Mouse (Mus musculus): ENCODE measurements around the gene Fam131b. TPM values are rescaled to one million over a fixed set of nuclear protein-coding genes. Genes with fewer than 3 reads are reported as not detected.
A peak's percentile ranks its signal among the peaks of the same experiment; 100 is the strongest.

Fam131b gene
- polyA plus RNA-seq, 1 experiment: 88.1 TPM

GRCm38 (mm10) chr6:42339981-42340380 lies 15.5 kb upstream of the Fam131b start:
- Histone ChIP-seq H3K27ac (ENCODE audit: insufficient read depth, low read length) (no peak overlapping the region), H3K4me3 (ENCODE audit: insufficient read depth, low read length) (no peak overlapping the region), H3K4me1 (ENCODE audit: control insufficient read depth, insufficient read depth, low read length) (peaks cover 3% of the 10 kb centered on the region)
- no peak for TF ChIP-seq CTCF (IDR thresholded peaks at IDR 0.05; ENCODE audit: extremely low read depth, insufficient read depth, low read length)
- no peak for TF ChIP-seq POLR2A (IDR thresholded peaks at IDR 0.05; ENCODE audit: extremely low read depth, insufficient read depth, low read length)

GRCm38 (mm10) chr6:42339189-42339588 lies 14.7 kb upstream of the Fam131b start:
- H3K4me3 ChIP-seq (ENCODE audit: insufficient read depth, low read length): no peak overlapping the region
- H3K4me1 ChIP-seq (ENCODE audit: control insufficient read depth, insufficient read depth, low read length): peaks cover 3% of the 10 kb centered on the region
- TF ChIP-seq POLR2A (IDR thresholded peaks at IDR 0.05; ENCODE audit: extremely low read depth, insufficient read depth, low read length): no peak
- no peak for TF ChIP-seq CTCF (IDR thresholded peaks at IDR 0.05; ENCODE audit: extremely low read depth, insufficient read depth, low read length)
- H3K27ac ChIP-seq (ENCODE audit: insufficient read depth, low read length): no peak overlapping the region

- H3K4me3 ChIP-seq (ENCODE audit: insufficient read depth, low read length): no peak overlapping the region
- TF ChIP-seq CTCF (IDR thresholded peaks at IDR 0.05; ENCODE audit: extremely low read depth, insufficient read depth, low read length) (no peak), POLR2A (IDR thresholded peaks at IDR 0.05; ENCODE audit: extremely low read depth, insufficient read depth, low read length) (no peak)
- H3K27ac ChIP-seq (ENCODE audit: insufficient read depth, low read length): no peak overlapping the region
- no peaks in the 10 kb centered on the region for H3K4me1 ChIP-seq (ENCODE audit: control insufficient read depth, insufficient read depth, low read length)
Measured at GRCm38 (mm10) chr6:42330946-42331345, 6.5 kb upstream of the Fam131b start.

GRCm38 (mm10) chr6:42330216-42330615 lies 5.8 kb upstream of the Fam131b start:
- no peaks in the 10 kb centered on the region; the same call in 1 of the 2 replicates for H3K4me1 ChIP-seq (ENCODE audit: control insufficient read depth, insufficient read depth, low read length)
- TF ChIP-seq CTCF (IDR thresholded peaks at IDR 0.05; ENCODE audit: extremely low read depth, insufficient read depth, low read length) (no peak), POLR2A (IDR thresholded peaks at IDR 0.05; ENCODE audit: extremely low read depth, insufficient read depth, low read length) (no peak)
- no peak overlapping the region for H3K27ac ChIP-seq (ENCODE audit: insufficient read depth, low read length)
- H3K4me3 ChIP-seq (ENCODE audit: insufficient read depth, low read length): no peak overlapping the region

GRCm38 (mm10) chr6:42328757-42329156 lies 4.3 kb upstream of the Fam131b start:
- TF ChIP-seq POLR2A (IDR thresholded peaks at IDR 0.05; ENCODE audit: extremely low read depth, insufficient read depth, low read length): no peak
- TF ChIP-seq CTCF (IDR thresholded peaks at IDR 0.05; ENCODE audit: extremely low read depth, insufficient read depth, low read length): no peak
- H3K4me1 ChIP-seq (ENCODE audit: control insufficient read depth, insufficient read depth, low read length): no peaks in the 10 kb centered on the region; the same call in 1 of the 2 replicates
- H3K4me3 ChIP-seq (ENCODE audit: insufficient read depth, low read length): no peak overlapping the region
- H3K27ac ChIP-seq (ENCODE audit: insufficient read depth, low read length): no peak overlapping the region

- Histone ChIP-seq H3K27ac (ENCODE audit: insufficient read depth, low read length) (no peak overlapping the region), H3K4me3 (ENCODE audit: insufficient read depth, low read length) (no peak overlapping the region)
- TF ChIP-seq CTCF (IDR thresholded peaks at IDR 0.05; ENCODE audit: extremely low read depth, insufficient read depth, low read length): no peak
Measured at GRCm38 (mm10) chr6:42326509-42326908, 2.1 kb upstream of the Fam131b start.

GRCm38 (mm10) chr6:42325268-42325609 lies 796 bp upstream of the Fam131b start:
- TF ChIP-seq CTCF (IDR thresholded peaks at IDR 0.05; ENCODE audit: extremely low read depth, insufficient read depth, low read length) (peak; percentile 84), POLR2A (IDR thresholded peaks at IDR 0.05; ENCODE audit: extremely low read depth, insufficient read depth, low read length) (no peak)
- peak overlapping the region; percentile 92 for H3K4me3 ChIP-seq (ENCODE audit: insufficient read depth, low read length)
- no peaks in the 10 kb centered on the region; the same call in 1 of the 2 replicates for H3K4me1 ChIP-seq (ENCODE audit: control insufficient read depth, insufficient read depth, low read length)
- no peak overlapping the region for H3K27ac ChIP-seq (ENCODE audit: insufficient read depth, low read length)

More at GRCm38 (mm10) chr6:42326509-42326908, 2.1 kb upstream of the Fam131b start:
- H3K4me1 ChIP-seq (ENCODE audit: control insufficient read depth, insufficient read depth, low read length): no peaks in the 10 kb centered on the region; the same call in 1 of the 2 replicates

GRCm38 (mm10) chr6:42324067-42324481 lies 369 bp downstream of the Fam131b start:
- Histone ChIP-seq H3K4me3 (ENCODE audit: insufficient read depth, low read length) (peak overlapping the region; percentile 92), H3K27ac (ENCODE audit: insufficient read depth, low read length) (peak overlapping the region; percentile 97), H3K4me1 (ENCODE audit: control insufficient read depth, insufficient read depth, low read length) (no peaks in the 10 kb centered on the region; the same call in 1 of the 2 replicates)
- TF ChIP-seq CTCF (IDR thresholded peaks at IDR 0.05; ENCODE audit: extremely low read depth, insufficient read depth, low read length) (no peak), POLR2A (IDR thresholded peaks at IDR 0.05; ENCODE audit: extremely low read depth, insufficient read depth, low read length) (0 out of 2 replicates have a peak, but pooled peaks have one; percentile 15)

GRCm38 (mm10) chr6:42323371-42324066 lies 924 bp downstream of the Fam131b start:
- TF ChIP-seq POLR2A (IDR thresholded peaks at IDR 0.05; ENCODE audit: extremely low read depth, insufficient read depth, low read length) (no peak), CTCF (IDR thresholded peaks at IDR 0.05; ENCODE audit: extremely low read depth, insufficient read depth, low read length) (no peak)
- no peaks in the 10 kb centered on the region; the same call in 1 of the 2 replicates for H3K4me1 ChIP-seq (ENCODE audit: control insufficient read depth, insufficient read depth, low read length)
- peak overlapping the region; percentile 92 for H3K4me3 ChIP-seq (ENCODE audit: insufficient read depth, low read length)
- peak overlapping the region; percentile 97 for H3K27ac ChIP-seq (ENCODE audit: insufficient read depth, low read length)

GRCm38 (mm10) chr6:42318293-42318692 lies 6.2 kb downstream of the Fam131b start:
- TF ChIP-seq POLR2A (IDR thresholded peaks at IDR 0.05; ENCODE audit: extremely low read depth, insufficient read depth, low read length) (no peak), CTCF (IDR thresholded peaks at IDR 0.05; ENCODE audit: extremely low read depth, insufficient read depth, low read length) (no peak)
- no peak overlapping the region for H3K4me3 ChIP-seq (ENCODE audit: insufficient read depth, low read length)

More at GRCm38 (mm10) chr6:42318293-42318692, 6.2 kb downstream of the Fam131b start:
- Histone ChIP-seq H3K4me1 (ENCODE audit: control insufficient read depth, insufficient read depth, low read length) (peaks cover 2% of the 10 kb centered on the region; the same call in 1 of the 2 replicates), H3K27ac (ENCODE audit: insufficient read depth, low read length) (no peak overlapping the region)

All from cortical plate, adult 2 months (tissue).